Mouse (Mus musculus) CD4-positive helper T cell, adult 2 months (primary cell): ENCODE measurements around the gene Efr3b.

Experiments
- DNase-seq: peaks from one replicate; pipeline ENCODE4 v3.0.0-alpha.2; 2012; ENCODE audit warnings: low read depth, missing footprints, low spot score

The Efr3b gene

DNA sequence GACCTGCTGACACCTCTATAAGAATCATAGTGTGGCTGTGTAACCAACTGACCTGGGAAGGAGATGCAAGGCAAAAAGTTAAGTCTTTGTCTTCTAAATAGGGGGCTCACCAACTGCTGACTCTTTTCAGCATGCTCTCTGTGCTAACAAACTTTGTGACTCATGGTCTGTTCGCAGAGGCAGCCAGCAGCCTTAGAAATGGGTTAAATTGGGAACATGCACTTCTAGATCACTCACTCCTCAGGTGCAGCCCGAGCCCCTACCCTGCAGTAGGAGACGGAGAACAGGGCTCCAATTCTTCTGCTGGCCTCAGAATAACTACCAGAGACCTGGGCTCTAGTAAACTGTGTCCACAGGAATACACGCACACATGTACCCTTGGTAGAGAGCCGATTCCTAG, 1.2 kb downstream of the Efr3b start:
- no peak for DNase-seq

DNA sequence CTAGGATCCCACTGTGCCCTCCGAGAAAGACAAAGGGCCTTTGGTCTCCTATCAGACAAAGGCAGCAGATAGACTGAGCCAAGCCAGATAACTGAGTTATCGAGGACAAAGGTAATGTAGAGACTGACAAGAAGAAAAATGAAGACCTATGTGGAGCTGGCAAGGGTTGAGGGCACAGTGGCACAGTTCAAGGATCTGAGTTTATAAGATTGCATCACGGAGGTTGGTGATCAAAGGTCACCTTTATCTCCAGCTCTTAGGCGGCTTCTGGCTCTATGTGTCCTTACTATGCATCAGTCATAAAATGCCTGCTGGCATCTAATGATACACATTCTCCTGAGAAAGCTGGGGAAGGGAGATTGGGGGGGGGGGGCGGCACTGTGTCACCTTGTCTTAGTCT, 2.6 kb downstream of the Efr3b start:
- no peak for DNase-seq

DNA sequence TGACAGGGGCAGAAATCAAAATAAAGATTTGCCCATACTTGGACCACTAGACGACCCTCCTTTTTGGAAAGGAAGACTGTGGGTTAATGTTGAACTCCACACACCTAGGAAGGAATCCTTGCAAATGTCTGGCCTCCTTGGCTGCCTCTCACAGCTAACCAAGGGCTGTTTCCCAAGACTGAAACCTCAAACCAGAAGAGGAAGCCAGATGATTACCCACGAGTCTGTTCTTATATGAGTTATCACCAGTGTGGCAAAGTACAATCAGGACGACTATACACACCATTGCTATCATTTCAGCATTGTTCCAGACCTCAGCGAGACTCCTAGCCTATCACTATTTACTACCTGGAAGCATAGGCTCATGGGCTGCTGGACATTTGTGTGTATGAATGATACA, 9.7 kb downstream of the Efr3b start:
- DNase-seq, result no peak

DNA sequence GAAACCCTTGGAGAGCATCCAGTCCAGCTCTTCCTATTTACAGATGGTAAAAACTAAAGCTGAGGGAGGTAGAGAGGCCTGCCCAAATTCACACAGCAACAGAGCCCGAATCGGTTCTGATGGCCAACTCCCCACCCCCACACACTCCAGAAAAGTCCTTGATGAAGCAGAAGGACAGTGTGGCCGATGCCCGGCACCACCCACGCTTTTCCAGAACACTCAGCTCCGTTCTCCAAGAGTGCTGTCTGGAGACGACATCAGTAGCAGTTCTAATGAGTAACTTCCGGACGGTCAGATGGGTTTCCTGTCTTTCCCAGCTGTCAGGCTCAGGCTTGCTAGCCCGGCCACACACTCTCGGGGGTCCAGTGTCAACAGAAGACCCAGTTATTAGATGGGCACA, 10.2 kb downstream of the Efr3b start:
- no peak for DNase-seq

DNA sequence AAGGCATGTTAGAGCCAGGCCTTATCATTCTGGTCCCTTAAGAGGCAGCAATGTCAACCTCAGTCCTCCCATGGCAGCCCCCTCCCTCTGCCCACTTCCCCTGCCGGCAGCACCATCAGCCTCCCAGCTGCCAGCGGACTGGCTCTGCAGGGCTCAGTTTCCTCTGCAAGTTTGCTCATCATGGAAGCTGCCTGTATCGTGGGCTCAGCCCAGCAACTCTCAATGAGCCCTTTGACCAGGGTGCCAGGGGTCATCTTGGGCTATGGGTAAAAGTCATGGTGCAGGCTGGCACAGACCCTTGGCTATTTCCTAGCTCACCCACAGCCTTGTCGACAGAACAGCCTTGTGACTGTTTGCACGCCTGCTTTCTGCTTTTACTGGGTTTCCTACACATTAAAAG, 14.4 kb downstream of the Efr3b start:
- DNase-seq, result no peak

DNA sequence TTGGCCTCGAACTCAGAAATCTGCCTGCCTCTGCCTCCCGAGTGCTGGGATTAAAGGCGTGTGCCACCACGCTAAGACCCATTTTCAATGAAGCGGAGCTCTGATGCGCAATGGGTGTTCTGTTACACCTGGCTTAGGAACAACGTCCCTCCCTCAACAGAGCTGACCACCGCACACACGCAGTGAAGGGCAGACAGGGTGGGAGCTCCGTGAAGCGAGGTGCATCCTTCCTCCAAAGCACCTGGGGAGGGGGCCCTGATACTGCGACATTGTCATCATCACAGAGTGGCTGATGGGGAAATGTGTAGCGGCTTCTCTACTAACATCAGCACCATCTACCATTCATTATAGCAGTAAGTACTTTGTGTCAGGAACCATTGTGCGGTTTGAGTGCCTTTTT, 15.2 kb downstream of the Efr3b start:
- no peak for DNase-seq

DNA sequence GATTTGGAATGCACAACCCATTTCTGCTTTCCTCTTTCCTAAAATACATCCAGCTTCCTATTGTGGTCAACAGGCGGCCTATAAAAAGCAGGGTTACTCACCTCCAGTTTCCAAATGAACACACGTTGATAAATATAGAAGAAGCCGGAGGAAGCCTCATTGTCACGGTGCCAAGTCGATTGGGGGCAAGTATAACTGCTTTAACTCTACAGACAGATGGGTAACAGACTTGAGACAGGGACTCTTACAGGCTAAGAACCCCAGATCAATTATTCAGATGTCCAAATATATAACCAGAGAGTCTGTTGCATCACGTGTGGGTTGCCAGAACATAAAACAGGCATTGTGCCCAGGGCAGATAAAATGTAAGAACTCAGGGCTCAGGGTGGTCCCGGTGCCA, 15.9 kb downstream of the Efr3b start:
- DNase-seq, result no peak

DNA sequence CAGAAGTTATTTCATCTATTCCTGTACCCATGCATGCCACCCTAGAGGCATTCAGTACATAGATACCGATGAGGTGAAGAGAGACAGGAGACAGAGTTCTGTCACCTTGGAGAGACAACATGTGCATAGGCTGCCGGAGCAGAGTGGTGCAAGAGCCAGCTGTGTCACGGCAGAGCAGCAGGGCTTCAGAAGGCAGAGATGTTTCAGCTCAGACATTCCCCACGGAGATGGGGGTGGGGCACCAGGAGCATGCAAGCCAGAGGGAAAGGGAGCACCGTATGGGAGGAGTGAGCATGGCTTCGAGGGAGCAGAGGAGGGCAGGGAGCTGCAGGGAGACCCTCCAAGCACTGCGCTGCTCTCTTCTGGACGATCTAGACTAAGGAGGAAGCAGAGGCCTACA, 18.2 kb downstream of the Efr3b start:
- DNase-seq, result no peak

DNA sequence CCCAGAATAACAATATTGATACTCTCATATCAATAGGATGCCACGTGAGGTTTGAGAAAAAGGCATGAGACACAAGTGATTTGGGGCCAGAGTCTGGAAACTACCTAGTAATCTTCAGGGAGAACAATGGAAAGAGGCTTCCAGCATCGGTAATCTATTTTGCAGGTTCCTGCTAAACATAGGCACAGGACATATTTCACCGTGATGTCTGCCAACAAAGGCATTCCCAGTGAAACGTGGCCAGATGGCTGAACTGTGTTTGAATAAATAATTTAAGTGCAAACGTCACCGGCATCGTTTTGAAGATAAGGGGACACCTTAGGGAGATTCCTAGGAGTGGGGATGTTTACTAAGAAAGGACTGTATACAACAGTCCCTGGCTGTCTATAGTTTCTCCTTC, 22.4 kb downstream of the Efr3b start:
- DNase-seq, result no peak

DNA sequence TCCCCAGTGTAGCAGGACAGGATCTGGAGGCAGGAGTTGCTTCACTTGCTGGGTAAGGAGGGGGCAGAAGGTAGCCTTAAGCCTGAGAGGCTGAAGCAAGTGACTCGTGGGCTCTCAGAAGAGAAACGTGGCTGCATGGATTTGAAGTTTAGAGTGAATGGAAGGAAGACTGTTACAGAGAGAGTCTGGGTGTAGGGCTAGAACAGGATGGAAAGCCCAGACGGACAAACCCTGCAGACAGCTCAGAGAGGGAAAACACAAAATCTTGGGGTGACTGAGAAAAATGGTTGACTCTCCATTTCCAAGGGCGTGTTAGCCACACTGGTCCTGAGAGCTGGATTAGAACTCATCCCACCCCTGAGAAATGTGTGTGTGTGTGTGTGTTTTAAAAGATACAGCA, 23.0 kb downstream of the Efr3b start:
- no peak for DNase-seq

DNA sequence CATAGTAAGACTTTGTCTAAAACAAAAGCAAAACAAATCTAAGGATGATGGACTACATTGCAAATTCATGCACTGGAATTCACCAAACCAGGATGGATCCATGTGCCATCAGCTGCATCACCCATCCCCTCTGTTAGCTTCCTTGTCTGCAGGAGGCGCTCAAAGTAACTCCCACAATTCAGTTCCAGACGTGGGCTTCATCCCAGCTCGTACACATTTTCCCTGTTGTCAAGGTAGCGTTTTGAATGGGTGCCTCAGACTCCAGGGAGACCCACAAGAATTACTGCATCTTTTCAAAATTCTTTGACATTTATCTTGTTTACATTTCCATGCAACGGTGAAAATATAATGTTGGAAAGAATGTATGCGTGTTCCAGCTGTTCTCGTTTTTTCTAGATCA, 23.5 kb downstream of the Efr3b start:
- DNase-seq, result no peak

DNA sequence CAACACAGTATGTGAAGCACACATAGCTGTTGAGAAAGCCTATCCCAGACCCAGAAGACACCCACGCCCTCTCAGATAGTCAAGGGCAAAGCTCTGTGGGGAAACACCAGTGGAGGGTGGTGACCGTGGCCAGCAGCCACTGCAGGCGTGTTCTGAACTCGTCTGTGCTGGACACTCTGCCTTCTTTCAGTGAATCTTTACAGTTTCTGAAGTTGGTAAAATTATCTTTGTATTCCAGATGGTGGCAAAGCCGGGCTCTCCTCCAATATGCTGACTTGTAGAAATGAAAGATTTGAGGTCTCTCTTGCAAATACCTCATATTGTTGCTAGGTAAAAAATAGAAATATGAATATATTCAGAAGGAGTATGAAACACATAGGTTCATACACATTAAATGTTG, 27.0 kb downstream of the Efr3b start:
- no peak for DNase-seq

DNA sequence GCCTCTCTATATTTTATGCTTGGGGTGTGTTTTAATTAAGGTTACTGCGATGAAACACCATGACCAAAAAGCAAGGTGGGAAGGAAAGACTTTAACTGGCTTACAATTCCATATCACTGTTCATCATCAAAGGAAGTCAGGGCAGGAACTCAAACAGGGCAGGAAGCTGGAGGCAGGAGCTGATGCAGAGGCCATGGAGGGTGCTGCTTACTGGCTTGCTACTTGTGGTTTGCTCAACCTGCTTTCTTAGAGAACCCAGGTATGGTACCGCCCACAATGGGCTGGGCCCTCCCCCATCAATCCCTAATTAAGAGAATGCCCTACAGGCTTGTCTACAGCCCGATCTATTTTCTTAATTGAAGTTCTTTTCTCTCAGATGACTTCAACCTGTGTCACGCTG, 27.4 kb downstream of the Efr3b start:
- DNase-seq, result no peak

DNA sequence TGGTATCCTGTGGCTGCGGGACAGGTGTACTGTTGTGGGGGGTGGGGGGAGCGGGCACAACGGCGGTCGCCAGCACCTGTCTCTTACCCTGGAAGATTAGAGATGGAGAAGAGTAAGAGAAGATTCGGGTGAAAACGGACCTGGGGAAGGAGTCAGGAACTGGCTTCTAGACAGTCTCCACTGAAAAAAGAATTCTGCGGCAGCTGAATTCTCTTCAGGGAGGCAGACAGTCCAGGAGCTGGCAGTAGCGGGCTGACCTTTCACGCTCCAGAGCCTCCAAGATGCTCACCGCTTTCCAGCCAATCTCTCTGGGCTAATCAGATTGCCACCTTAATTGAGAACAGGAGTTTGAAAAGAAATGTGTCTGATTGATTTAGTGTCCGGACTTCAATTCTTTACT, 30.0 kb downstream of the Efr3b start:
- no peak for DNase-seq

DNA sequence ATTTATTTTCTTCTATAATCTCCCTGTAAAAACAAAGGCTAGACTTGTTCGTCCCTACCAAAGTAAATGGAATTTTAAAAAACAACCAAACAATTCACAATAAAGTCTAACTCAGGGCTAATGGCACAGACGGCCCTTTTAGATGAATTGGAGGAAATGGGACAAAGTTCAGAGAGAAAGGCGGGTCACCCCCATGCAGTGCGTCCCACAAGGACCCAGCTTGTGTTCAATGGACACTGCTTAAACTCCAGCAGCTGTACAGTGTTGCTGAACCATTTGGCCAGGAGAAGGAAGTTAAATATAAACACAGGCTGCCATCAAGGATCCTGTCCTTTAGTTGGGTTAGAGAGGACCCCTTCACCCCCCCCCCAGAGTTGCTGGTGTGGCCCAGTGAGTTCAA, 30.9 kb downstream of the Efr3b start:
- DNase-seq, result no peak

DNA sequence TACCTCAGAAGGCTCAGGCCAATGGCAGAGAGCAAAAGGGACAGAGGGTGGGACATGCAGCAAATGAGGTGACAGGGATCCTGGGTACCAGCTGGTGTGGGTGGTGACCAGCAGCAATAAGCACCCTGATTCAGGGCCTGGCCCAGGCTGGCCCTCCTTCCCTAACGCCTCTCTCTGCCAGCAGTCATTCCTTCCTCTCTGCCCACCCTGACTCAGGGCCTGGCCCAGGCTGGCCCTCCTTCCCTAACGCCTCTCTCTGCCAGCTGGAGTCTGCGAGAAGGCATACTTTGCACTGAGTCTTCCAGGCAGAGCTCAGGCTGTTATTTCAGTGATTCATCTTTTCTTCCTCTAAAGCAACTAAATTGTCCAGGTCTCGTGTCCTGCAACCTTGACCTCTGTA, 31.5 kb downstream of the Efr3b start:
- no peak for DNase-seq

DNA sequence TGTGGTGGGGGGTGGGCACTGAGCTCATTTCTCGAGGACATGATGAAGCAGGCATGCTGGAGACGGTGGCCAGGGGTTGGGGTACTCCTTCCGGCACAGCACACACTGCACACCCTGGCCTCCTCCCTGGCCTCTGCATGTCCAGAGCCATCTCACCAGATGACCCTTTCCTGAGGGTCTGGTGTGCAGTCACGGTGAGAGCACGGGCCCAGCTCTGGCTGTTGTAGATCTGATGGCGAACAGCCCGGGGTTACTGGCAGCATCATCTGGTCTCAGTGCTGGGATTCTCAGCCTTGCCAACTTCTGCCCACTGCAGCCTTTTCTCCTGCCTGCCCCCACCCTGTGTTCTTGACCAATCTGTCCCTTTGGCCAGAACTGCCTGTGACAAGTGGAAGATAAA, 32.6 kb downstream of the Efr3b start:
- no peak for DNase-seq

DNA sequence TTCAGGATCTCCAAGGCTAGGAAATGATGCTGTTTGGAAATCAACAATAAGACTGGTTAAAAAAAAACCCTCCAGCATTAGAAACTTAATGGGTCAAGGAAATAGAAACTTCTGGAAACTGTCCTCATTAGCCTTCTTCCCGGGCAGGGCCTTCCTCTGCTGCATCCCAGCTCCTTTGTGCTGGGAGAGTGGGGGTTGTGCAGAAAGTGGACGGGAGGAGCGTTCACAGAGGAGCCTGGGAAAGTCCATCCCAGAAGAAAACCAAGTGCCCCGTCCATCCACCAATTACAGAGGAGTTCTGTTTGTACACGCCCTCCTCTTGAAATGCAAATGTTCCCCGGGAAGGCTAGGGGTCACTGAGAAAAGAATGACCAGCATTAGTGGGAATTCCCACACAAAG, 34.1 kb downstream of the Efr3b start:
- no peak for DNase-seq

DNA sequence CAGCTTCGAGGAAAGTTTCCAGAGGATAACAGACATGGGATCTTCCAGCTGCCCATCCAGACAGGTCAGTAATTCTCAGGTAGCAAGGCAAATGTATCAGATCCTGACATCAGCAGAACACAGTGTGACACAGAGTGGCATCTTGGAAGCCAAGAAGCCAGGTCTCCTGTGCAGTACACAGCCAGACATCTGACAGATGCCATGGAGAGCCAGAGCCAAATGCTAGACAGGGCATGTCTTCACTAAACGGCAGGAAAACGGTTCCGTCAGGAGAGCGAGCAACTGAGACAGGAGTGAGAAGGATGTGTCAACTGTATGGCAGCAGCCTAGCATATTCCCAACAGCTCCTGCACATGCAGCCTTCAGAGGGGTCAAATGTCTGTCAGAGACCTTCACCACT, 38.3 kb downstream of the Efr3b start:
- no peak for DNase-seq

DNA sequence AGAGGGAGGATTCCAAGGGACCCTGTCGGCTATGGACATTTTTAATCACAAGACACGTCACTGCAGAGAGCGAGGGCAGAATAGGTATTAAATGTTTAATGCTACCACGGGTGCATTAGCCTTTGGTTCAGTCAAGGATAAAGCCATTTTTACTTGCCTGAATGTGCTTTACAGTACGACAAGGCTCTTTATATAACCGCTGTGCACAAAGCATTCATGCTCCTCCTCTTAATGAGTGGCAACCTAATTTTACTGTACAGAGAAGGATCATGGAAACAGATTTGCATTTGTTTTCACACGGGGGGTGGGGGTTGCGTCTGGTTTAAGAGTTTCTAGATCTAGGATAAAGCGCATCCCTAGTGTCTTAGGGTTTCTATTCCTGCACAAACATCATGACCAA, 42.0 kb downstream of the Efr3b start:
- DNase-seq, result no peak

DNA sequence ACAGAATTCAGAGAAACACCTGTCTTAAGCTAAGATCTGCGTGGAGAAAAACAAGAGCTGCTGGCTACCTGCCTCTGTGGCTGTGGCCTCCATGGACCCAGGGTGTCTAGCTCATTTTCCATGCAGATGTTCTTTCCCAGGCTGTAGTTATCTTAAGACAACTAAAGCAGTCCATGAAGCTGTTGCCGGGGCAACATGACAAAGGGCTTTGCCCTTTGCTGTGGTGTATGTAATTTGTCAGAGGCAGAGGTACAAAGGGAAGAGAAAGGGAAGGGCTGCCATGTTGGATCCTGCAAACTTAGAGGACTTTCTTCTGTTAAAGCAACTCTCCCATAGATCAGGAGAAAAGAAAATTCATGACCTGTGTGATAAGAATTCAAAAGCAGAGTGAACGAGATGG, 47.7 kb downstream of the Efr3b start:
- DNase-seq, result no peak

DNA sequence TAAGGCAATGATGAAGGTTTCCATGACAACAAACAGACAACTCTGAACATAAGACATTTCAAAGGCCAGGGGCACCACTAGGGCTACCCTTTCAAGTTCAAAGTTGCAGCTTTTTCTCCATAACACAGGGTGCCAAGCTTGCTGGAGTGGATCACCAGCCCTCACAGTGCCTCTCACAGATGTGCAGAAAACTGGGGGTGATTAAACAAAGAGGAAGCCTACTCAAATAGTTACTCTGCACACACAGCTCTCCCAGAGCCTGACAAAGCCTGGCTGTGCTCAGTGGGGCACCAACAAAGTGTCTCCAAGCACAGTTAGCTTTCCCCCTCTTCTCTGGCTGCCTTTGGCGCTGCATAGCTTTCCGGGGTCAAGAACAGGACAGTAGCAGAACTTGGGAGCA, 48.8 kb downstream of the Efr3b start:
- DNase-seq, result peak; percentile 37

DNA sequence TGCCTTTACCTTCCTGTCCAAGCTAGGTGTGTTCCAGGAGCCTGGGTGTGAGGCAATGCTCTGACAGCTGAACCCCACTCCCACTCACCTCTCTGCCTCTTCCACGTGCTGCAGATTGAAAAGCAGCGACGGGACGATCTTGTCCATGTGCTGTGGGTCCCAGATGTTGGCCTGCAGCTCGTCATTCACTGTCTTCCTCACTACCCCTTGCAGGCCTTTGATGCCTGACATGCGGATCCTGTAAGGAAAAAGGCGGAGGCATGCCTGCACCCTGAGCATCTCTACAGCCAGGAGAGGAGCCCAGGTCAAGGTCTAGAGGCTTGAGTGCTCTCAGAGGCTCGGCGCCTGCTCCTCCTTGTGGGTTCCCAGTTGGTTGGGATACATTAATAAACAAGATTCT, 54.3 kb downstream of the Efr3b start:
- no peak for DNase-seq

DNA sequence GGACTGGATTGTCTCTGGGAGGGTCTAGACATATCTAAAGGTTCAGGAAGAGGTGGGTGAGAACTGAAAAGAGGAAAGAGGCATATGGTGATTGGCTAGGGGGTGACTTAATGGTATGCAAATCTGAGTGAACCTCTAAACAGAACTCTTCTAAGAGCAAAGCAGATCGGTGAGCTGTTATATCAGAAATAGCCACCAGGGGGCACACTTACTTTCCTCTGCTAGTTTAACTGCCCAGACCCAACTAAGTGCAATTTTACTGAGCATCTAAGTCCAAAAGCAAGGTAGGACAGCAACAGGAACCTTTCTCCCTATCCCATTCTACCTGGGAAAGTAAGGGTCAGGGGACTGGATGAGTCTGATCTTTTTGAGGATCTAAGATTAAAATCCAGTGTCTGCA, 55.0 kb downstream of the Efr3b start:
- peak; percentile 76 for DNase-seq

DNA sequence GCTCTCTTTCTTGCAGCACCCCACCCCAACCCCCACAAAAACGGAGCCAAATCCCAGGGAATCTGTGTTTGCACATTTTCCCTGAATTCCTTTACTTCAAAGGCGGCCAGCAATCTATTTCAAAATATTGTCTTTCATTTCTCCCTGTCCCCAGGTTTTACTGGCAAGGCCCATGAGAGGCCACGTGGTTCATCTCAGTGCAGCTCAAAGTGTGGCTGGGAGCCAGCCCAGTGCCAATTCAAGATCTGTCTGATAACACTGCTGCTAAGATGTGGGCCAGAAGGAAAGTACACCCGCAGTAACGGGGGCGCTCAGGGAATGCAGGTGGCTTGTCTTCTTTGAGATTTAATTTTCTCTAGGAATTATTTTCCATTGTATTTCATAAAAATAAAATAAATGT, 56.5 kb downstream of the Efr3b start:
- DNase-seq, result peak; percentile 44
